Mouse (Mus musculus): ENCODE measurements around the gene Dennd4c. TPM values are rescaled to one million over a fixed set of nuclear protein-coding genes. Genes with fewer than 3 reads are reported as not detected.

Gene Dennd4c
- polyA plus RNA-seq, 1 experiment from 2014 or later: 5.8 TPM

DNA sequence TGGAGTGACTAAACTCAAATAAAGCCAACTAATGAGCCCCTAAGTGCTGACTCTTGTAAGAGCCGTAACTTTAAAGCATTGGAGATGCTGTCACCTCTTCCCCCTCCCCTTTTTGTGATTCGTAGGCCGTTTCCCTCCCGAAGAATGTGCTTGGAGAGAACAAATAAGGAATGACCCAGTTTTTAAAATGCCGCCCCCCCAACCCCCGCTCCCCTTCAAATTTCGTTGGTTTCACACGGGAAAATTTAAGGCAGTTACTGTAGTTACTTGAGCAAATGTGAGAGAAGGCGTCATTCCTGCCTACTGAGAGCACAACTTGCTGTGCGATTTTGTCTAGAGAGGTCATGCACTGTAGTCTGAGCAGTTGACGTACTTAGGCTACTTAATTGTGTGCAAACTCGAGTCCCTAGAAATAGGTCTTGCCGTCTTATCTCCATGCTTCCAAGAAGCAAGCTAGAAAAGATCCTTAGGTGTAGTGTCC, 1.0 kb downstream of the Dennd4c start:
- Histone ChIP-seq H3K36me3 (ENCODE audit: control insufficient read depth, insufficient read depth, low read length) (no peaks in the 10 kb centered on the region), H3K27me3 (replicated peaks; ENCODE audit: control insufficient read depth, insufficient read depth, low read length) (no peaks in the 10 kb centered on the region), H3K4me1 (replicated peaks; ENCODE audit: control insufficient read depth, insufficient read depth, low read length) (peaks cover 14% of the 10 kb centered on the region), H3K9me3 (ENCODE audit: control insufficient read depth, low read length) (no peaks in the 10 kb centered on the region), H3K4me2 (peak overlapping the region; percentile 96), H3K27ac (ENCODE audit: low read depth, low read length) (0 out of 2 replicates have a peak overlapping the region, but pooled peaks have one; percentile 87), H3K9ac (ENCODE audit: low read depth, low read length) (peak overlapping the region; percentile 93), H3K4me3 (ENCODE audit: low read depth, low read length) (peak overlapping the region; percentile 99)
- WGBS: 3% methylated on average over 13 of the region's 13 CpGs
- DNase-seq (ENCODE audit: low spot score) (peak; percentile 40), ATAC-seq (replicated peaks; ENCODE audit: low FRiP score) (no peak)

DNA sequence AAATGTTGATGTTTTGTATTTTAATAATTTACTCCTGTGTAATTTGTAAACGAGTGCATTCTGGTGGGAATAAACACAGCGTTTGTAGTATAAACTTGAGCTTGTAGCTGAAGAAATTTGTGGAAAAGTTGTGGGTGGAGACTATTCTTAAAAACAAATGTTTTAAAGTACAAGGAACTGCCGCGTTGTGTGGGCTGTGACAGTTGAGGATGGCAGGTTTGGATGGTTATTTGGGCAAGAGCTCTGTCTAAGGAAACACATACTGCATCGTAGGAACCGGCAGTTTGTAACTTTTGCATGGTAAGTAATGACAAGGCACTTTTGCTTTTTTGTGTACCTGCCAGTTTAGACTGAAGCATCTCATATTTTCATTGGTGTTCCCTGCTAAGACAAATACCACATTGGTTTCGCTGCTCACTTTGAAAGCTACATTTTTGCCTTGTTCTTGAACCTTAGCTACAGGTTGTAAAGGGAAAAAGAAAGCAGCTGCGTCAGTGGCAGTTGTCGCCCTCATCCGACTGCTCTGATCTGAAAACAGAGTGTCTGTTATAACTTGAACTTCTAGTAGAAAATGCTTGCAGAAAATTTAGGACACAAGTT, 2.1 kb downstream of the Dennd4c start:
- DNase-seq (ENCODE audit: low spot score) (no peak), ATAC-seq (replicated peaks; ENCODE audit: low FRiP score) (no peak)
- Histone ChIP-seq H3K4me2 (peak overlapping the region; percentile 96), H3K4me3 (ENCODE audit: low read depth, low read length) (peak overlapping the region; percentile 20; the same call in 1 of the 2 replicates), H3K36me3 (ENCODE audit: control insufficient read depth, insufficient read depth, low read length) (no peaks in the 10 kb centered on the region), H3K27ac (ENCODE audit: low read depth, low read length) (no peak overlapping the region), H3K27me3 (replicated peaks; ENCODE audit: control insufficient read depth, insufficient read depth, low read length) (no peaks in the 10 kb centered on the region), H3K9ac (ENCODE audit: low read depth, low read length) (no peak overlapping the region), H3K4me1 (replicated peaks; ENCODE audit: control insufficient read depth, insufficient read depth, low read length) (peaks cover 14% of the 10 kb centered on the region), H3K9me3 (ENCODE audit: control insufficient read depth, low read length) (no peaks in the 10 kb centered on the region)
- WGBS: 70% methylated on average over 10 of the region's 10 CpGs

DNA sequence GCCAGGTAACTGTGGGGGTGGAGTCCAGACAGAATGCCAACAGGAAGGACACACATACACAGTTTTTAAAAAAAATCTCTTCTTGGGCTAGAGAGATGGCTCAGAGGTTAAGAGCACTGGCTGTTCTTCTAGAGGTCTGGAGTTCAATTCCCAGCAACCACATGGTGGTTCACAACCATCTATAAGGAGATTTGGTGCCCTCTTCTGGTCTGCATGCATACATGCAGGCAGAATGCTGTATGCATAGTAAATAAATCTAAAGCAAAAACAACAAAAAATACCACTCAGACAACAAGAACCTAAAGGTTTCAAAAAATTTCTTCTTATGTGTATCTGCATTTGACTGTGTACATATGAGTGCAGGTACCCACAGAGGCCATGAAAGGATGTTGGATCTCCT, 16.0 kb downstream of the Dennd4c start:
- DNase-seq (ENCODE audit: low spot score): no peak
- no peaks in the 10 kb centered on the region for H3K4me1 ChIP-seq (replicated peaks; ENCODE audit: control insufficient read depth, insufficient read depth, low read length)

DNA sequence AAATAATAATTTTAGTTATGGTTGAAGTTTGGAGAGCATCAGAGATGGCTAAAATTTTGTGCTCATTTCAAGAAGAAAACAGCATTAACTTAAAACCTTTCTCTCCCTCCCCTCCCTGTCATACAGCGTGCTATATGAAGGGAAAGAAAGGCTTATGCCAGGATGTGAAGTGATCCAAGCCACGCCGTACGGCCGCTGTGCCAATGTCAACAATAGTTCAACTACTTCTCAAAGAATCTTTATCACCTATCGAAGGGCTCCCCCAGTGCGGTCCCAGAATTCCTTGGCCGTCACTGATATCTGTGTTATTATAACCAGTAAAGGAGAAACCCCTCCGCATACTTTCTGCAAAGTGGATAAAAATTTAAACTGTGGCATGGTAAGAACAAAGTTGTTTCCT, 29.2 kb downstream of the Dennd4c start:
- no peak overlapping the region for H3K4me3 ChIP-seq (ENCODE audit: low read depth, low read length)
- no peak overlapping the region for H3K9ac ChIP-seq (ENCODE audit: low read depth, low read length)
- H3K36me3 ChIP-seq (ENCODE audit: control insufficient read depth, insufficient read depth, low read length): peaks cover 6% of the 10 kb centered on the region; the same call in 1 of the 2 replicates
- no peak for ATAC-seq (replicated peaks; ENCODE audit: low FRiP score)
- WGBS: 89% methylated on average over 9 of the region's 9 CpGs
- H3K9me3 ChIP-seq (ENCODE audit: control insufficient read depth, low read length): no peaks in the 10 kb centered on the region
- no peaks in the 10 kb centered on the region for H3K27me3 ChIP-seq (replicated peaks; ENCODE audit: control insufficient read depth, insufficient read depth, low read length)
- no peaks in the 10 kb centered on the region for H3K4me1 ChIP-seq (replicated peaks; ENCODE audit: control insufficient read depth, insufficient read depth, low read length)
- DNase-seq (ENCODE audit: low spot score): no peak
- no peak overlapping the region for H3K4me2 ChIP-seq
- H3K27ac ChIP-seq (ENCODE audit: low read depth, low read length): no peak overlapping the region

More for the DNA sequence above, 16.0 kb downstream of the Dennd4c start:
- Histone ChIP-seq H3K4me2 (no peak overlapping the region), H3K27ac (ENCODE audit: low read depth, low read length) (no peak overlapping the region), H3K9me3 (ENCODE audit: control insufficient read depth, low read length) (no peaks in the 10 kb centered on the region), H3K36me3 (ENCODE audit: control insufficient read depth, insufficient read depth, low read length) (no peaks in the 10 kb centered on the region; the same call in 1 of the 2 replicates), H3K4me3 (ENCODE audit: low read depth, low read length) (no peak overlapping the region), H3K9ac (ENCODE audit: low read depth, low read length) (no peak overlapping the region), H3K27me3 (replicated peaks; ENCODE audit: control insufficient read depth, insufficient read depth, low read length) (no peaks in the 10 kb centered on the region)
- ATAC-seq (replicated peaks; ENCODE audit: low FRiP score): no peak

DNA sequence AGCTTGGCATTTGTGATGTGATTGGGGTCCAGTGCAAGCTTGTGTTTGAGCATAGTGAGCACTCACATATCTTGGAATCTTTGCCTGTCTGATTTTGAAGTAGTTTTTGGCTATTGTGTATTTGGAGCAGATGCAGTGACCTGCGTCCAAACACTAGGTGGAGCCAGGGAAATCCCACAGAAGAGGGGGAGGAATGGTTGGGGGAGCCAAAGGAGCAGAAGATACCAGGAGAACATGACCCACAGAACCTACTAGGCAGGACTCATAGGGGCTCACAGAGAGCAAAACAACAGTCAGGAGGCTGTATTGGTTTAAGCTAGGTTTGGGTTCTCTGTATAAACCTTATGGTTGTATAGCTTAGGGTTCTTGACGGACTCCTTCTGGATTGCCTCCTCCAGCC, 62.2 kb downstream of the Dennd4c start:
- Histone ChIP-seq H3K4me3 (ENCODE audit: low read depth, low read length) (no peak overlapping the region), H3K9ac (ENCODE audit: low read depth, low read length) (no peak overlapping the region), H3K4me2 (no peak overlapping the region), H3K27ac (ENCODE audit: low read depth, low read length) (no peak overlapping the region), H3K9me3 (ENCODE audit: control insufficient read depth, low read length) (no peaks in the 10 kb centered on the region), H3K4me1 (replicated peaks; ENCODE audit: control insufficient read depth, insufficient read depth, low read length) (no peaks in the 10 kb centered on the region), H3K36me3 (ENCODE audit: control insufficient read depth, insufficient read depth, low read length) (no peaks in the 10 kb centered on the region; the same call in 1 of the 2 replicates), H3K27me3 (replicated peaks; ENCODE audit: control insufficient read depth, insufficient read depth, low read length) (no peaks in the 10 kb centered on the region)
- ATAC-seq (replicated peaks; ENCODE audit: low FRiP score) (no peak), DNase-seq (ENCODE audit: low spot score) (no peak)
- WGBS: 64% methylated on average over 2 of the region's 2 CpGs

DNA sequence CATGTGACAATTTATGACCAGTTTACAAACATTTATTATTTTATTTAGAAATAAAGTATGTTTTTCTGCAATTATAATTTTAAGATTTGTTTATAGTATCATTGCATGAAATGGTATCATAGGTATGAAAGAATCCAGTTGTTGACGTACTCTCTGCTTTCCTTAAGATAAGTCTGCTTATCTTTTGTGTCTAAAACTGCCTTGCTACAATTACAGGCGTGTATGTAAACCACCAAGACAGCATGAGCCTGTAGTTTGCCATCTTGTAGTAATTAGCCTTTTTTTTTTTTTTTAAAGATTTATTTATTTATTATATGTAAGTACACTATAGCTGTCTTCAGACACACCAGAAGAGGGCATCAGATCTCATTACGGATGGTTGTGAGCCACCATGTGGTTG, 66.5 kb downstream of the Dennd4c start:
- H3K27me3 ChIP-seq (replicated peaks; ENCODE audit: control insufficient read depth, insufficient read depth, low read length): no peaks in the 10 kb centered on the region
- H3K4me3 ChIP-seq (ENCODE audit: low read depth, low read length): no peak overlapping the region
- no peaks in the 10 kb centered on the region for H3K9me3 ChIP-seq (ENCODE audit: control insufficient read depth, low read length)
- no peak overlapping the region for H3K9ac ChIP-seq (ENCODE audit: low read depth, low read length)
- H3K4me1 ChIP-seq (replicated peaks; ENCODE audit: control insufficient read depth, insufficient read depth, low read length): no peaks in the 10 kb centered on the region
- H3K27ac ChIP-seq (ENCODE audit: low read depth, low read length): no peak overlapping the region
- DNase-seq (ENCODE audit: low spot score) (no peak), ATAC-seq (replicated peaks; ENCODE audit: low FRiP score) (no peak)
- 74% methylated on average over 2 of the region's 3 CpGs for WGBS
- H3K4me2 ChIP-seq: no peak overlapping the region
- H3K36me3 ChIP-seq (ENCODE audit: control insufficient read depth, insufficient read depth, low read length): no peaks in the 10 kb centered on the region; the same call in 1 of the 2 replicates

DNA sequence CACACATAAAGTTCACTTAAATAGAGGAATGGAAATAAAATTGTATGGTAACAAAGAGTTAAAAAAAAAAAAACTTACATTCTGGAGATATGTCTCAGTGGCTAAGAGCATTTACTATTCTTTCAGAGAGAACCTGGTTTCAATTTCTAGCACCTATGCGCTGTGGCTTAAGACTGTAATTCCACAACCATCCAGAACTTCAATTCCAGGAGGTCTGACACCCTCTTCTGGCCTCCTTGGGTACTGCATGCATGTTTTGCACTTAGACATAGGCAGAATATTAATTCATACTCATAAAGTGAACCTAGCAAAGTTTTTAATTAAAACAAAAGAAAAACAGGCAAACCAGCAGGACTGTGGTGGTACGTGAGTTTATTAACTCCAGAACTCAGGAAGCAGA, 74.8 kb downstream of the Dennd4c start:
- H3K9ac ChIP-seq (ENCODE audit: low read depth, low read length): no peak overlapping the region
- H3K36me3 ChIP-seq (ENCODE audit: control insufficient read depth, insufficient read depth, low read length): peaks cover 16% of the 10 kb centered on the region
- no peak overlapping the region for H3K27ac ChIP-seq (ENCODE audit: low read depth, low read length)
- H3K4me3 ChIP-seq (ENCODE audit: low read depth, low read length): no peak overlapping the region
- no peaks in the 10 kb centered on the region for H3K4me1 ChIP-seq (replicated peaks; ENCODE audit: control insufficient read depth, insufficient read depth, low read length)
- DNase-seq (ENCODE audit: low spot score) (no peak), ATAC-seq (replicated peaks; ENCODE audit: low FRiP score) (no peak)
- no peaks in the 10 kb centered on the region for H3K27me3 ChIP-seq (replicated peaks; ENCODE audit: control insufficient read depth, insufficient read depth, low read length)
- H3K9me3 ChIP-seq (ENCODE audit: control insufficient read depth, low read length): no peaks in the 10 kb centered on the region
- H3K4me2 ChIP-seq: no peak overlapping the region
- 73% methylated on average over 2 of the region's 2 CpGs for WGBS

DNA sequence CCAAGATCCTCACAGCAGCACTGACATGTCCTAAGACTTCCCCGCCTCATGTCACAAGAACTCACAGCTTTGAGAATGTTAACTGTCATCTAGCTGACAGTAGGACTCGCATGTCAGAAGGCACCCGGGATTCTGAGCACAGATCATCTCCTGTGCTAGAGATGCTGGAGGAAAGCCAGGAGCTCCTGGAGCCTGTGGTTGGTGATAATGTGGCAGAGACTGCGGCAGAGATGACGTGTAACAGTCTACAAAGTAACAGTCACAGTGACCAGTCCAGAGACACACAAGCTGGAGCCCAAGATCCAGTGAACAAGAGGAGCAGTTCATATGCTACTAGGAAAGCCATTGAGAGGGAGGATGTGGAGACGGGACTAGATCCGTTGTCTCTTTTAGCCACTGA, 76.8 kb downstream of the Dennd4c start:
- WGBS: 94% methylated on average over 7 of the region's 7 CpGs
- no peak overlapping the region for H3K27ac ChIP-seq (ENCODE audit: low read depth, low read length)
- no peaks in the 10 kb centered on the region; the same call in 1 of the 2 replicates for H3K9me3 ChIP-seq (ENCODE audit: control insufficient read depth, low read length)
- no peak for DNase-seq (ENCODE audit: low spot score)
- no peaks in the 10 kb centered on the region for H3K4me1 ChIP-seq (replicated peaks; ENCODE audit: control insufficient read depth, insufficient read depth, low read length)
- H3K27me3 ChIP-seq (replicated peaks; ENCODE audit: control insufficient read depth, insufficient read depth, low read length): no peaks in the 10 kb centered on the region
- H3K4me2 ChIP-seq: no peak overlapping the region
- no peak for ATAC-seq (replicated peaks; ENCODE audit: low FRiP score)
- peaks cover 25% of the 10 kb centered on the region for H3K36me3 ChIP-seq (ENCODE audit: control insufficient read depth, insufficient read depth, low read length)
- H3K4me3 ChIP-seq (ENCODE audit: low read depth, low read length): no peak overlapping the region
- H3K9ac ChIP-seq (ENCODE audit: low read depth, low read length): no peak overlapping the region

DNA sequence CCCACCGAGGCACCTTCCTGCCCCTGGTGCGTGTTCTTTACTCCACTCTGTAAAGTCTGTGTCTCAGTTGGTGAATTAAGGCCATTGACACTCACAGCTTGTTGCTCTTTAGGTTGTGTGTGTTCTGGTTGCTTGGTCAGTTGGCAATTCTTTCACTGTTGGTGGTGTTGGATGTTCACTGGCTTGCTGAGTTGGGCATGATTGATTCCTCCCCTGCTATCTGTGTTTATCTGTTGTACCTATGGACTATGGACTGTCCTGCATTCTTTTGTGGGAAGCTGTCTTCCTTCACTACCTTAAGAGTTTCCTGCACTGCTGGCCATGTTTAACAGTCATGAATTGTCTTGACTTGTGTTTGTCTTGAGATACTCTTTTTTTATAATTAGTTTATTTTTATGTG, 83.5 kb downstream of the Dennd4c start:
- Histone ChIP-seq H3K4me1 (replicated peaks; ENCODE audit: control insufficient read depth, insufficient read depth, low read length) (no peaks in the 10 kb centered on the region), H3K9ac (ENCODE audit: low read depth, low read length) (no peak overlapping the region), H3K36me3 (ENCODE audit: control insufficient read depth, insufficient read depth, low read length) (peaks cover 11% of the 10 kb centered on the region), H3K27me3 (replicated peaks; ENCODE audit: control insufficient read depth, insufficient read depth, low read length) (no peaks in the 10 kb centered on the region), H3K4me3 (ENCODE audit: low read depth, low read length) (no peak overlapping the region), H3K9me3 (ENCODE audit: control insufficient read depth, low read length) (no peaks in the 10 kb centered on the region; the same call in 1 of the 2 replicates), H3K27ac (ENCODE audit: low read depth, low read length) (no peak overlapping the region), H3K4me2 (no peak overlapping the region)
- DNase-seq (ENCODE audit: low spot score) (no peak), ATAC-seq (replicated peaks; ENCODE audit: low FRiP score) (no peak)
- WGBS: 94% methylated on average over 2 of the region's 2 CpGs

Data from liver, embryonic 11.5 days (tissue).